Mouse (Mus musculus): Measurements from ENCODE around the gene E330034G19Rik. TPM values are rescaled to one million over a fixed set of nuclear protein-coding genes. Genes with fewer than 3 reads are reported as not detected.

E330034G19Rik gene
- polyA plus RNA-seq, 1 experiment from 2014 or later: not detected

DNA sequence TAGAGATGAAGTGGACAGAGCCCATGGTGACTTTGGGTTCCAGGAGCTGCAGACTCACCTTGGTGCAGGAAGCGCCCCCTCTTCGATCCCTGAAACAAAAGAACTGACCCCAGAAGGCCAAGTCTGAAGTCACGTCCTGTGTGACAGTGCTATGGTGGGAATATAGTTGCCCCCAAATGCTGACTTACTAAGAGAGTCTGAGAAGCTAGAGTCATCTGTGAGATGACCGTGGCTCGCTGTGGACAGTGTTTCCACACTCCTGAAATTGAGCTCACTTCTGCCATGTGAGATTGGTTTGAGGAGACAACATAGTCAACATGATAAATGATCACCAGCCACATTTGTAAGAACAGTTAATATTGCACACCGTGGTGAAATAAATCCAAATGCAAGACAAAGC, 30.6 kb upstream of the E330034G19Rik start:
- H3K4me3 ChIP-seq (replicated peaks; ENCODE audit: low read depth, low read length): no peak overlapping the region
- no peaks in the 10 kb centered on the region for H3K27me3 ChIP-seq (ENCODE audit: control insufficient read depth, insufficient read depth, low read length)
- no peaks in the 10 kb centered on the region for H3K36me3 ChIP-seq (ENCODE audit: control insufficient read depth, insufficient read depth, low read length)
- peaks cover 23% of the 10 kb centered on the region for H3K4me1 ChIP-seq (ENCODE audit: control insufficient read depth, insufficient read depth, low read length)
- WGBS: 83% methylated on average over 6 of the region's 6 CpGs
- peak overlapping the region; percentile 83 for H3K27ac ChIP-seq (replicated peaks; ENCODE audit: low read depth, low read length)
- no peaks in the 10 kb centered on the region for H3K9me3 ChIP-seq (ENCODE audit: control insufficient read depth, low read length)
- no peak for DNase-seq
- no peak overlapping the region for H3K9ac ChIP-seq (replicated peaks; ENCODE audit: low read length)
- no peak for ATAC-seq (ENCODE audit: low FRiP score, low TSS enrichment)
- peak overlapping the region; percentile 24; the same call in 1 of the 2 replicates for H3K4me2 ChIP-seq (ENCODE audit: low read length)

- WGBS: 56% methylated on average over 2 of the region's 2 CpGs
Measured at GRCm38 (mm10) chr14:24262915-24263314, 30.1 kb upstream of the E330034G19Rik start.

GRCm38 (mm10) chr14:24269571-24269970, 23.4 kb upstream of the E330034G19Rik start:
- no peaks in the 10 kb centered on the region for H3K36me3 ChIP-seq (ENCODE audit: control insufficient read depth, insufficient read depth, low read length)
- no peak overlapping the region for H3K4me3 ChIP-seq (replicated peaks; ENCODE audit: low read depth, low read length)
- no peak overlapping the region for H3K4me2 ChIP-seq (ENCODE audit: low read length)
- no peak overlapping the region for H3K27ac ChIP-seq (replicated peaks; ENCODE audit: low read depth, low read length)
- H3K4me1 ChIP-seq (ENCODE audit: control insufficient read depth, insufficient read depth, low read length): no peaks in the 10 kb centered on the region
- no peak overlapping the region for H3K9ac ChIP-seq (replicated peaks; ENCODE audit: low read length)
- H3K27me3 ChIP-seq (ENCODE audit: control insufficient read depth, insufficient read depth, low read length): no peaks in the 10 kb centered on the region
- ATAC-seq (ENCODE audit: low FRiP score, low TSS enrichment) (no peak), DNase-seq (no peak)
- no peaks in the 10 kb centered on the region for H3K9me3 ChIP-seq (ENCODE audit: control insufficient read depth, low read length)
- 67% methylated on average over 1 of the region's 1 CpGs for WGBS

More at GRCm38 (mm10) chr14:24262915-24263314, 30.1 kb upstream of the E330034G19Rik start:
- ATAC-seq (ENCODE audit: low FRiP score, low TSS enrichment) (peak; percentile 78; the same call in 1 of the 2 replicates), DNase-seq (peak; percentile 90)
- H3K27me3 ChIP-seq (ENCODE audit: control insufficient read depth, insufficient read depth, low read length): no peaks in the 10 kb centered on the region
- peak overlapping the region; percentile 83 for H3K27ac ChIP-seq (replicated peaks; ENCODE audit: low read depth, low read length)
- peaks cover 23% of the 10 kb centered on the region for H3K4me1 ChIP-seq (ENCODE audit: control insufficient read depth, insufficient read depth, low read length)
- H3K36me3 ChIP-seq (ENCODE audit: control insufficient read depth, insufficient read depth, low read length): no peaks in the 10 kb centered on the region
- H3K9me3 ChIP-seq (ENCODE audit: control insufficient read depth, low read length): no peaks in the 10 kb centered on the region
- peak overlapping the region; percentile 24; the same call in 1 of the 2 replicates for H3K4me2 ChIP-seq (ENCODE audit: low read length)
- no peak overlapping the region for H3K9ac ChIP-seq (replicated peaks; ENCODE audit: low read length)
- H3K4me3 ChIP-seq (replicated peaks; ENCODE audit: low read depth, low read length): no peak overlapping the region

DNA sequence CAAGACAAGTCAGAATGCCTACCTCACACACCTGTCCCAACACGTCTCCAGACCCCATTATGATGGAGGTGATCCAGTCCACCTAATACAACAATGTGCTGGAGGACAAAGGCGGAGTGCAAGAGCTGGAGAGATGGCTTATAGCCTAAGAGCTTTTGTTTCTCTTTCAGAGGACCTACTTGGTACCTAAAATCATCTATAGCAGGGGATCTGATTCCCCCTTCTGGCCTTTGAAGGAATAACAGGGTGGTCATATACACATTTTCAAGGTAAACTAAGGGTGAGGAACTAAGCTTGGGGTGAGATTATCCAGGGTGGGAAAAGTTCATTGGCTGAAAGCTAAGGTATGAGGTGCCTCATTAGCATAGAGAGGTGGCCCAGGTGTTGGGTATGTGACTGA, 19.4 kb upstream of the E330034G19Rik start:
- DNase-seq: peak; percentile 77
- Histone ChIP-seq H3K4me3 (replicated peaks; ENCODE audit: low read depth, low read length) (no peak overlapping the region), H3K4me1 (ENCODE audit: control insufficient read depth, insufficient read depth, low read length) (no peaks in the 10 kb centered on the region), H3K36me3 (ENCODE audit: control insufficient read depth, insufficient read depth, low read length) (no peaks in the 10 kb centered on the region), H3K9me3 (ENCODE audit: control insufficient read depth, low read length) (no peaks in the 10 kb centered on the region), H3K4me2 (ENCODE audit: low read length) (no peak overlapping the region), H3K27me3 (ENCODE audit: control insufficient read depth, insufficient read depth, low read length) (no peaks in the 10 kb centered on the region), H3K9ac (replicated peaks; ENCODE audit: low read length) (no peak overlapping the region), H3K27ac (replicated peaks; ENCODE audit: low read depth, low read length) (no peak overlapping the region)
- ATAC-seq (ENCODE audit: low FRiP score, low TSS enrichment): no peak
- 45% methylated on average over 2 of the region's 2 CpGs for WGBS

DNA sequence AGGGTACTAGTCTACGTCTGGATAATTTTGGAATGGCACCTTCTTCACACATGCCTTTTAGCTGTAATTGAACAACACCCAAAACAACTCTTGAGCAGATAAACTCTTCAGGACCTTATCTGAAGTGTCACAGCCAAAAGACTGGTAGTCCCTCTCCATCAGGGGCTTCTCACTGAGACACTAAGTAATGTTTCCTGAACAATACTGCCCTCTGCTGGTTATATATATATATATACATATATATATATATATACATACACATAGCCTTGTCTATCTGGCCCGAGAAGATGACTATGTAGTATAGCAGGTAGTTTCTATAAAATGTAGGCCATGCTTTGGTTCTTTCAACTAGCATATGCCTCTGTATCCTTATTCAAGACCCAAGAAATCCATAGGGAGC, 17.5 kb upstream of the E330034G19Rik start:
- Histone ChIP-seq H3K36me3 (ENCODE audit: control insufficient read depth, insufficient read depth, low read length) (no peaks in the 10 kb centered on the region), H3K4me3 (replicated peaks; ENCODE audit: low read depth, low read length) (no peak overlapping the region), H3K4me2 (ENCODE audit: low read length) (no peak overlapping the region), H3K27ac (replicated peaks; ENCODE audit: low read depth, low read length) (no peak overlapping the region), H3K4me1 (ENCODE audit: control insufficient read depth, insufficient read depth, low read length) (no peaks in the 10 kb centered on the region), H3K27me3 (ENCODE audit: control insufficient read depth, insufficient read depth, low read length) (no peaks in the 10 kb centered on the region), H3K9me3 (ENCODE audit: control insufficient read depth, low read length) (no peaks in the 10 kb centered on the region), H3K9ac (replicated peaks; ENCODE audit: low read length) (no peak overlapping the region)
- WGBS: 56% methylated on average over 2 of the region's 2 CpGs
- ATAC-seq (ENCODE audit: low FRiP score, low TSS enrichment) (no peak), DNase-seq (peak; percentile 87)

- 68% methylated on average over 4 of the region's 4 CpGs for WGBS
- Histone ChIP-seq H3K36me3 (ENCODE audit: control insufficient read depth, insufficient read depth, low read length) (no peaks in the 10 kb centered on the region), H3K4me2 (ENCODE audit: low read length) (no peak overlapping the region), H3K27ac (replicated peaks; ENCODE audit: low read depth, low read length) (no peak overlapping the region), H3K9ac (replicated peaks; ENCODE audit: low read length) (no peak overlapping the region), H3K27me3 (ENCODE audit: control insufficient read depth, insufficient read depth, low read length) (no peaks in the 10 kb centered on the region), H3K9me3 (ENCODE audit: control insufficient read depth, low read length) (no peaks in the 10 kb centered on the region), H3K4me3 (replicated peaks; ENCODE audit: low read depth, low read length) (no peak overlapping the region), H3K4me1 (ENCODE audit: control insufficient read depth, insufficient read depth, low read length) (no peaks in the 10 kb centered on the region)
- ATAC-seq (ENCODE audit: low FRiP score, low TSS enrichment) (no peak), DNase-seq (no peak)
Measured at GRCm38 (mm10) chr14:24281278-24281677, 11.7 kb upstream of the E330034G19Rik start.

DNA sequence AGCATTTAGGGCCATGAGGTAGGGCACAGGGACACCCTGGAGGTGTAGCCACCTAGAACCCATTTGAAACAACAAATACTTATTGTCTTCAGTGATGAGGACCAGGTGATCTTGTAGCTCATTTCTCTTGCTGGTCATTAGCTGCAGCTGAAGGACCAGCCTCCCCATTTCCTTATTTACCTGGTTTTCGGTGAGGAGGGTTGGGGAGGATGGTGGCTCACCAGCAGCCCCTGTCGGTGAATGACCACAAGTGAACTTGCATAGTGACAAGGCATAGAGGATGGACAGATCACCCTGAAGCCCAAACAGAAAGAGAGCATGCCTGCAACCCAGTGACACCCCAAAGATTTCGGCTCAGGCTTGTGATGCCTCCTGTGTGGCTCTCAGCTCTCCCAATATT, 10.7 kb upstream of the E330034G19Rik start:
- DNase-seq (no peak), ATAC-seq (ENCODE audit: low FRiP score, low TSS enrichment) (no peak)
- no peaks in the 10 kb centered on the region for H3K36me3 ChIP-seq (ENCODE audit: control insufficient read depth, insufficient read depth, low read length)
- WGBS: 71% methylated on average over 3 of the region's 3 CpGs
- no peak overlapping the region for H3K4me3 ChIP-seq (replicated peaks; ENCODE audit: low read depth, low read length)
- H3K27ac ChIP-seq (replicated peaks; ENCODE audit: low read depth, low read length): no peak overlapping the region
- H3K9ac ChIP-seq (replicated peaks; ENCODE audit: low read length): no peak overlapping the region
- H3K9me3 ChIP-seq (ENCODE audit: control insufficient read depth, low read length): no peaks in the 10 kb centered on the region
- H3K4me2 ChIP-seq (ENCODE audit: low read length): no peak overlapping the region
- no peaks in the 10 kb centered on the region for H3K27me3 ChIP-seq (ENCODE audit: control insufficient read depth, insufficient read depth, low read length)
- no peaks in the 10 kb centered on the region for H3K4me1 ChIP-seq (ENCODE audit: control insufficient read depth, insufficient read depth, low read length)

- 52% methylated on average over 4 of the region's 4 CpGs for WGBS
- Histone ChIP-seq H3K4me2 (ENCODE audit: low read length) (no peak overlapping the region), H3K4me1 (ENCODE audit: control insufficient read depth, insufficient read depth, low read length) (no peaks in the 10 kb centered on the region), H3K27me3 (ENCODE audit: control insufficient read depth, insufficient read depth, low read length) (no peaks in the 10 kb centered on the region), H3K36me3 (ENCODE audit: control insufficient read depth, insufficient read depth, low read length) (no peaks in the 10 kb centered on the region), H3K27ac (replicated peaks; ENCODE audit: low read depth, low read length) (no peak overlapping the region), H3K9me3 (ENCODE audit: control insufficient read depth, low read length) (no peaks in the 10 kb centered on the region), H3K9ac (replicated peaks; ENCODE audit: low read length) (no peak overlapping the region), H3K4me3 (replicated peaks; ENCODE audit: low read depth, low read length) (no peak overlapping the region)
- DNase-seq: no peak
- ATAC-seq (ENCODE audit: low FRiP score, low TSS enrichment): no peak
Measured at GRCm38 (mm10) chr14:24286136-24286535, 6.9 kb upstream of the E330034G19Rik start.

DNA sequence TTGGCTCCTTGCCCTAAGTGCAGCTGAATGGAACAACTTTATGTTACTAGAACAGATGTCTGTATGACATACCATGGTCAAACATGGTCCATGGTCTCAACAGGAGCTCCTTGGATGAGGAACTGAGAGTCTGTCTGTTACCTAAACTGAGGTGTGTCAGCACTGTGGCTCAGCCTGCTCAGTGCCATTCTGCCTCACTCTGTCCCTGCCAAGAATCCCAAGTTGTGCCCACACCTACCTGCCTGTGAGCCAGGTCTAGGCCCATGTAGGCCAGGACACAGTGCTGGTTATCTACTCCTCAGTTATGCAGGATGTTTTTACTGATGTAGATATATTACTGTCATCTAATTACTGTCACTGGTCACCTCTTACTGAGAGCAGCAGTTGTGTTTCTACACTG, 2.3 kb upstream of the E330034G19Rik start:
- H3K9me3 ChIP-seq (ENCODE audit: control insufficient read depth, low read length): no peaks in the 10 kb centered on the region
- no peaks in the 10 kb centered on the region for H3K36me3 ChIP-seq (ENCODE audit: control insufficient read depth, insufficient read depth, low read length)
- H3K27me3 ChIP-seq (ENCODE audit: control insufficient read depth, insufficient read depth, low read length): no peaks in the 10 kb centered on the region
- no peak overlapping the region for H3K27ac ChIP-seq (replicated peaks; ENCODE audit: low read depth, low read length)
- ATAC-seq (ENCODE audit: low FRiP score, low TSS enrichment): no peak
- H3K4me3 ChIP-seq (replicated peaks; ENCODE audit: low read depth, low read length): no peak overlapping the region
- no peak for DNase-seq
- H3K4me1 ChIP-seq (ENCODE audit: control insufficient read depth, insufficient read depth, low read length): no peaks in the 10 kb centered on the region
- no peak overlapping the region for H3K9ac ChIP-seq (replicated peaks; ENCODE audit: low read length)
- no peak overlapping the region for H3K4me2 ChIP-seq (ENCODE audit: low read length)
